Mouse (Mus musculus) liver, postnatal 0 days (tissue): ENCODE measurements around the gene Irgm1. TPM values are rescaled to one million over a fixed set of nuclear protein-coding genes. Genes with fewer than 3 reads are reported as not detected.

Experiments
- ATAC-seq: fragments of 200-750 bp; cut with Nextera tagmentation; 2 replicates; pipeline ENCODE4 v1.8.0; 2017; ENCODE audit warnings: mild to moderate bottlenecking, moderate library complexity
- DNase-seq: peaks from one replicate; pipeline ENCODE4 v3.0.0-alpha.2; 2016
- H3K27ac ChIP-seq: fragments of 300-500 bp; sonication (generic); 2 replicates; pipeline ENCODE4 v1.5.1; 2014; ENCODE audit warnings: antibody characterized with exemption, moderate library complexity, mild to moderate bottlenecking, low read depth
- H3K27me3 ChIP-seq: fragments of 300-500 bp; sonication (generic); 2 replicates; pipeline ENCODE4 v1.6.1; 2014; ENCODE audit warnings: low read length, control low read depth, mixed read lengths; ENCODE audit not compliant: insufficient read depth
- H3K36me3 ChIP-seq: fragments of 300-500 bp; sonication (generic); replicated peaks from 2 replicates; pipeline ENCODE4 v1.6.1; 2014; ENCODE audit warnings: mild to moderate bottlenecking, control low read depth, low read length, moderate library complexity, mixed read lengths; ENCODE audit not compliant: insufficient read depth
- H3K4me1 ChIP-seq: fragments of 300-500 bp; sonication (generic); 2 replicates; pipeline ENCODE4 v1.6.1; 2014; ENCODE audit warnings: antibody characterized with exemption, mild to moderate bottlenecking, control low read depth; ENCODE audit not compliant: insufficient read depth
- H3K4me2 ChIP-seq: fragments of 300-500 bp; sonication (generic); 2 replicates; pipeline ENCODE4 v1.6.1; 2014; ENCODE audit warnings: low read depth, mild to moderate bottlenecking, low read length, moderate library complexity, mixed read lengths
- H3K4me3 ChIP-seq: fragments of 300-500 bp; sonication (generic); 2 replicates; pipeline ENCODE4 v1.5.1; 2014; ENCODE audit warnings: low read depth, low read length
- H3K9ac ChIP-seq: fragments of 300-500 bp; sonication (generic); replicated peaks from 2 replicates; pipeline ENCODE4 v1.6.1; 2014; ENCODE audit warnings: mild to moderate bottlenecking, moderate library complexity
- H3K9me3 ChIP-seq: fragments of 300-500 bp; sonication (generic); 2 replicates; pipeline ENCODE4 v1.6.1; 2016; ENCODE audit warnings: mild to moderate bottlenecking, control low read depth, low read length, mixed read lengths
- CTCF ChIP-seq: sonication (generic); IDR thresholded peaks from 2 replicates; pipeline ENCODE4 v1.5.1; 2016; ENCODE audit warnings: antibody characterized with exemption, low read depth
- EP300 ChIP-seq: IDR thresholded peaks from 2 replicates; pipeline ENCODE4 v1.6.1; 2016; ENCODE audit warnings: antibody characterized with exemption, low read depth, mild to moderate bottlenecking
- WGBS: fragments of 180-500 bp; shearing (Covaris S2); extraction: QIAGEN DNeasy Blood & Tissue Kit; methylation state at CpG from one replicate; pipeline ENCODE4 v1.1.7; 2014; ENCODE audit not compliant: insufficient replicate concordance; 5-methylcytosine and 5-hydroxymethylcytosine counted together
- polyA plus RNA-seq: library from polyadenylated mRNA; unstranded; fragments of >200 nt; fragmentation: Nextera tagmentation; extraction: Ambion mirVana; gene quantifications from 2 replicates; pipeline ENCODE4 v1.2.1, GENCODE M21; 2015

Irgm1 gene
- polyA plus RNA-seq, 1 experiment from 2014 or later = 44.1 TPM

GRCm38 (mm10) chr11:48872695-48873300, 1.3 kb upstream of the Irgm1 start:
- H3K36me3 ChIP-seq = peaks cover 4% of the 10 kb centered on the region; the same call in 1 of the 2 replicates
- H3K4me1 ChIP-seq = peaks cover 35% of the 10 kb centered on the region
- WGBS = 49% methylated on average over 7 of the region's 7 CpGs
- H3K9me3 ChIP-seq = no peaks in the 10 kb centered on the region
- no peaks in the 10 kb centered on the region for H3K27me3 ChIP-seq
- H3K4me3 ChIP-seq = peak overlapping the region; percentile 71
- peak overlapping the region; percentile 92 for H3K27ac ChIP-seq
- H3K9ac ChIP-seq = peak overlapping the region; percentile 79
- TF ChIP-seq CTCF (no peak), EP300 (no peak)
- ATAC-seq = peak; percentile 10; the same call in 1 of the 2 replicates
- H3K4me2 ChIP-seq = peak overlapping the region; percentile 72
- peak; percentile 33 for DNase-seq

- no peaks in the 10 kb centered on the region for H3K9me3 ChIP-seq
- no peaks in the 10 kb centered on the region for H3K27me3 ChIP-seq
- H3K4me1 ChIP-seq = peaks cover 35% of the 10 kb centered on the region
- H3K4me2 ChIP-seq = peak overlapping the region; percentile 72
- H3K9ac ChIP-seq = peak overlapping the region; percentile 79
- peak; percentile 26 for ATAC-seq
- TF ChIP-seq EP300 (0 out of 2 replicates have a peak, but pooled peaks have one; percentile 20), CTCF (no peak)
- H3K4me3 ChIP-seq = peak overlapping the region; percentile 71
- H3K36me3 ChIP-seq = peaks cover 12% of the 10 kb centered on the region
- peak; percentile 61 for DNase-seq
- peak overlapping the region; percentile 92 for H3K27ac ChIP-seq
- WGBS = 2% methylated on average over 17 of the region's 17 CpGs
Observed at GRCm38 (mm10) chr11:48871817-48872541, 496 bp upstream of the Irgm1 start.

GRCm38 (mm10) chr11:48870781-48871180, 702 bp downstream of the Irgm1 start:
- Histone ChIP-seq H3K9ac (peak overlapping the region; percentile 79), H3K27ac (peak overlapping the region; percentile 92), H3K4me1 (peaks cover 35% of the 10 kb centered on the region), H3K27me3 (no peaks in the 10 kb centered on the region), H3K36me3 (peaks cover 24% of the 10 kb centered on the region), H3K4me2 (peak overlapping the region; percentile 72), H3K9me3 (no peaks in the 10 kb centered on the region), H3K4me3 (peak overlapping the region; percentile 71)
- ATAC-seq (peak; percentile 8; the same call in 1 of the 2 replicates), DNase-seq (peak; percentile 38)
- WGBS = 9% methylated on average over 7 of the region's 7 CpGs
- TF ChIP-seq CTCF (no peak), EP300 (no peak)

- peak overlapping the region; percentile 72 for H3K4me2 ChIP-seq
- DNase-seq = peak; percentile 52
- H3K27me3 ChIP-seq = no peaks in the 10 kb centered on the region
- H3K9me3 ChIP-seq = no peaks in the 10 kb centered on the region
- H3K4me1 ChIP-seq = peaks cover 31% of the 10 kb centered on the region
- WGBS = 8% methylated on average over 7 of the region's 7 CpGs
- peak overlapping the region; percentile 79 for H3K9ac ChIP-seq
- H3K36me3 ChIP-seq = peaks cover 35% of the 10 kb centered on the region
- H3K27ac ChIP-seq = peak overlapping the region; percentile 92
- H3K4me3 ChIP-seq = peak overlapping the region; percentile 71
- ATAC-seq = no peak
- no peak for TF ChIP-seq EP300
- TF ChIP-seq CTCF = no peak
Observed at GRCm38 (mm10) chr11:48869380-48870110, 1.9 kb downstream of the Irgm1 start.

- no peak for TF ChIP-seq CTCF
- TF ChIP-seq EP300 = no peak
- ATAC-seq = no peak
- WGBS = 94% methylated on average over 9 of the region's 9 CpGs
Observed at GRCm38 (mm10) chr11:48866481-48866880, 5.0 kb downstream of the Irgm1 start.

GRCm38 (mm10) chr11:48863808-48864207, 7.7 kb downstream of the Irgm1 start:
- DNase-seq (no peak), ATAC-seq (no peak; the same call in 1 of the 2 replicates)
- no peaks in the 10 kb centered on the region for H3K9me3 ChIP-seq
- no peak overlapping the region for H3K4me2 ChIP-seq
- H3K9ac ChIP-seq = no peak overlapping the region
- peaks cover 7% of the 10 kb centered on the region for H3K4me1 ChIP-seq
- H3K4me3 ChIP-seq = no peak overlapping the region
- no peaks in the 10 kb centered on the region for H3K27me3 ChIP-seq
- 74% methylated on average over 3 of the region's 3 CpGs for WGBS
- peaks cover 44% of the 10 kb centered on the region for H3K36me3 ChIP-seq
- H3K27ac ChIP-seq = no peak overlapping the region
- no peak for TF ChIP-seq CTCF
- no peak for TF ChIP-seq EP300

More at GRCm38 (mm10) chr11:48866481-48866880, 5.0 kb downstream of the Irgm1 start:
- H3K27ac ChIP-seq = no peak overlapping the region
- H3K27me3 ChIP-seq = no peaks in the 10 kb centered on the region
- no peak overlapping the region for H3K4me3 ChIP-seq
- H3K9ac ChIP-seq = no peak overlapping the region
- DNase-seq = no peak
- peaks cover 44% of the 10 kb centered on the region for H3K36me3 ChIP-seq
- H3K4me1 ChIP-seq = peaks cover 13% of the 10 kb centered on the region
- no peaks in the 10 kb centered on the region for H3K9me3 ChIP-seq
- H3K4me2 ChIP-seq = no peak overlapping the region
